15 mouse cellular contexts compared by ENCODE assay signal in the genomic region with DNA sequence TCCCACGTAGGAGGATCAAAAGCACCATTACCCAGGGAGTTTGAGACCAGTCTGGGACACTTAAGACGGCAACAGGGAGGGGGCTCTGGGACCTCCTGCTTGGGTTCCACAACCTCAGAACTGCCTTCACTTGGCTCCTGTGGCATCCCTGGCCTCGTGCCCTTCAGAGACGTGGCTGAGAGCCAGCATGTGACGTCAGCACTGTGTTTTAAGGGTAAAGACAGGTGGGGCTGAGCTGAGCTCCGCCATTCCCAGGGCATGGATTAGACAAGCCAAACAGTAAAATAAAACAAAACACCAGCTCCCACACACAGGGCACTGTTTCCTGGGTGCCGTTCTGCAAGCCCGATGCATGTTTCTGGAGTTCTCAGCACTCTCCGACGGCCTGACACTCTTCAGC. TPM values are rescaled to one million over a fixed set of nuclear protein-coding genes. Genes with fewer than 3 reads are reported as not detected.
DNase-seq lines count a peak whose midpoint lies in the region; ATAC-seq and TF ChIP-seq lines count a peak whose summit lies in the region.
"Had no signal": no experiment of that assay in that cellular context is flagged by ENCODE, and none has a peak within 500 bp of the region (broad histone marks: within the 10 kb centered on the region; RNA-seq: fewer than 3 reads in every experiment).

No protein-coding gene starts in this region.

- intact Hi-C loops in heart, postnatal 10 days (cut with DNase I), result no loop called here

- ATAC-seq in lung, embryonic 14.5 days (ENCODE audit: insufficient read depth), result no peak
- peak; percentile 55; the same call in 1 of the 2 replicates for ATAC-seq in stomach, postnatal 0 days (ENCODE audit: low FRiP score, low TSS enrichment)
- no peak for ATAC-seq in granulocyte monocyte progenitor cell, adult 5-6 weeks (replicated peaks; ENCODE audit: poor library complexity, severe bottlenecking)
- ATAC-seq: forebrain, embryonic 16.5 days; liver, postnatal 0 days had no signal

- H3K9ac ChIP-seq in lung, embryonic 14.5 days, result no peak overlapping the region
- H3K9ac ChIP-seq in stomach, postnatal 0 days (ENCODE audit: low read length), result no peak overlapping the region
- H3K9ac ChIP-seq: hindbrain, embryonic 14.5 days; liver, postnatal 0 days; neural tube, embryonic 13.5 days had no signal

- H3K27me3 ChIP-seq in heart, embryonic 10.5 days (ENCODE audit: insufficient read depth, poor library complexity, severe bottlenecking), result peaks cover 35% of the 10 kb centered on the region
- H3K27me3 ChIP-seq in lung, embryonic 14.5 days (ENCODE audit: insufficient read depth, low read length), result no peaks in the 10 kb centered on the region; the same call in 1 of the 2 replicates
- H3K27me3 ChIP-seq in stomach, postnatal 0 days (ENCODE audit: control insufficient read depth, insufficient read depth, low read length), result no peaks in the 10 kb centered on the region
- H3K27me3 ChIP-seq: neural tube, embryonic 13.5 days had no signal

- no peak for TF ChIP-seq EP300 in stomach, postnatal 0 days (optimal IDR thresholded peaks at IDR 0.05)

- no peak for TF ChIP-seq CTCF in lung, embryonic 14.5 days (IDR thresholded peaks at IDR 0.05; ENCODE audit: low read depth)
- no peak for TF ChIP-seq CTCF in lung, adult 2 months (IDR thresholded peaks at IDR 0.05; ENCODE audit: insufficient read depth, low read length)
- TF ChIP-seq CTCF in stomach, postnatal 0 days (IDR thresholded peaks at IDR 0.05; ENCODE audit: low read depth), result no peak

- H3K36me3 ChIP-seq in heart, embryonic 10.5 days, result no peaks in the 10 kb centered on the region
- H3K36me3 ChIP-seq in lung, embryonic 14.5 days (ENCODE audit: insufficient read depth), result no peaks in the 10 kb centered on the region
- no peaks in the 10 kb centered on the region for H3K36me3 ChIP-seq in stomach, postnatal 0 days (ENCODE audit: control insufficient read depth, insufficient read depth, low read length)
- H3K36me3 ChIP-seq: neural tube, embryonic 13.5 days had no signal

- H3K4me3 ChIP-seq in heart, embryonic 10.5 days, result no peak overlapping the region
- H3K4me3 ChIP-seq in lung, embryonic 14.5 days (ENCODE audit: low read depth, low read length), result no peak overlapping the region
- H3K4me3 ChIP-seq in lung, adult 2 months (replicated peaks; ENCODE audit: extremely low read depth, low read depth, low read length), result no peak overlapping the region
- H3K4me3 ChIP-seq in stomach, postnatal 0 days (ENCODE audit: low read depth, low read length), result no peak overlapping the region
- H3K4me3 ChIP-seq: gastrocnemius, adult 2 months; layer of hippocampus, adult 2 months; neural tube, embryonic 13.5 days had no signal

- H3K9me3 ChIP-seq in heart, embryonic 10.5 days, result no peaks in the 10 kb centered on the region
- no peaks in the 10 kb centered on the region for H3K9me3 ChIP-seq in lung, embryonic 14.5 days (ENCODE audit: low read depth, low read length)
- no peaks in the 10 kb centered on the region for H3K9me3 ChIP-seq in stomach, postnatal 0 days (ENCODE audit: control insufficient read depth, low read length)
- H3K9me3 ChIP-seq: neural tube, embryonic 13.5 days had no signal

- 62% methylated on average over 10 of the region's 10 CpGs for WGBS in heart, embryonic 10.5 days
- WGBS in lung, embryonic 14.5 days, result 46% methylated on average over 10 of the region's 10 CpGs
- 54% methylated on average over 10 of the region's 10 CpGs for WGBS in lung, adult 2 months
- WGBS in stomach, postnatal 0 days, result 37% methylated on average over 10 of the region's 10 CpGs

- peaks cover 30% of the 10 kb centered on the region for H3K4me1 ChIP-seq in heart, embryonic 10.5 days
- H3K4me1 ChIP-seq in lung, embryonic 14.5 days (ENCODE audit: insufficient read depth), result 0 out of 2 replicates have a peak, but pooled peaks cover 3% of the 10 kb centered on the region
- H3K4me1 ChIP-seq in lung, adult 2 months (ENCODE audit: control insufficient read depth, insufficient read depth, low read length), result no peaks in the 10 kb centered on the region
- H3K4me1 ChIP-seq in stomach, postnatal 0 days (replicated peaks; ENCODE audit: control insufficient read depth, insufficient read depth), result no peaks in the 10 kb centered on the region

- H3K4me2 ChIP-seq in lung, embryonic 14.5 days, result no peak overlapping the region
- H3K4me2 ChIP-seq in stomach, postnatal 0 days (replicated peaks; ENCODE audit: low read depth), result no peak overlapping the region
- H3K4me2 ChIP-seq: hindbrain, embryonic 14.5 days; neural tube, embryonic 13.5 days had no signal

- TF ChIP-seq POLR2A in lung, adult 2 months (IDR thresholded peaks at IDR 0.05; ENCODE audit: borderline replicate concordance, extremely low read depth, low read depth, low read length), result no peak

- DNase-seq in adrenal gland, postnatal 10 days, result peak; percentile 67
- no peak for DNase-seq in adrenal gland, adult 8-10 months
- DNase-seq in heart, postnatal 10 days, result peak; percentile 38 to 54
- no peak for DNase-seq in heart, embryonic 10.5 days (ENCODE audit: low spot score)
- DNase-seq in lung, embryonic 14.5 days, result peak; percentile 67
- no peak for DNase-seq in lung, adult 2 months
- peak; percentile 71 for DNase-seq in stomach, postnatal 0 days (ENCODE audit: low spot score)
- DNase-seq: gastrocnemius, adult 2 months; liver, postnatal 0 days; thymus, postnatal 25 days had no signal

- H3K27ac ChIP-seq in heart, embryonic 10.5 days, result no peak overlapping the region
- H3K27ac ChIP-seq in lung, embryonic 14.5 days (ENCODE audit: low read depth), result no peak overlapping the region
- no peak overlapping the region for H3K27ac ChIP-seq in stomach, postnatal 0 days (replicated peaks)
- H3K27ac ChIP-seq: gastrocnemius, adult 2 months; hindbrain, embryonic 14.5 days; layer of hippocampus, adult 2 months; neural tube, embryonic 13.5 days had no signal

RNA-seq across cellular contexts. Expression of a gene that starts 47.5 kb away (rescaled TPM):
- 10 to 100 TPM; 61.3 to 62.6 TPM for total RNA-seq in adrenal gland, postnatal 10 days (2021)
- 10 to 100 TPM; 62.2 to 74.9 (median 66.0) TPM for total RNA-seq in adrenal gland, adult 8-10 months (2022)
- total RNA-seq in heart, postnatal 10 days (2021), result 10 to 100 TPM; 72.5 to 74.6 TPM
- 39.5 and 40.6 TPM in 2 replicates for polyA plus RNA-seq in heart, embryonic 10.5 days (2016; fragmentation: Nextera tagmentation; extraction: Ambion mirVana)
- 81.3 and 81.9 TPM in 2 replicates for polyA plus RNA-seq in lung, embryonic 14.5 days (2014; fragmentation: Nextera tagmentation; extraction: Ambion mirVana)
- 7.6 and 10.8 TPM in 2 replicates for polyA plus RNA-seq in lung, adult 2 months (2012; rRNA removed)
- polyA plus RNA-seq in stomach, postnatal 0 days (2015; fragmentation: Nextera tagmentation; extraction: Ambion mirVana), result 29.7 and 33.3 TPM in 2 replicates
- 44.7 and 52.8 TPM in 2 replicates for total RNA-seq in granulocyte monocyte progenitor cell, adult 5-6 weeks (2014; fragmentation: Nextera tagmentation)
- total RNA-seq in granulocyte monocyte progenitor cell, adult 5-6 weeks (2017), result 87.6 and 100 TPM in 2 replicates

Comparison
In these comparisons a context has a peak if more than half of its experiments do, and no peak if none do; other contexts are left out.
1. DNase-seq: peak in adrenal gland, postnatal 10 days (single experiment), heart, postnatal 10 days (2 of 2), lung, embryonic 14.5 days (single experiment) and stomach, postnatal 0 days (single experiment); none in adrenal gland, adult 8-10 months (single experiment), heart, embryonic 10.5 days (single experiment) and lung, adult 2 months (single experiment).